Mouse (Mus musculus) embryonic facial prominence, embryonic 14.5 days (tissue): ENCODE measurements at regions not wholly inside any gene's neighbourhood (a gene's known extent, or its start where the extent isn't known, plus 50 kb on each side); places are given as distances from the start of the nearest gene placed in this dataset.

Source experiments
- ATAC-seq: fragments of 200-750 bp; cut with Nextera tagmentation; 2 replicates; pipeline ENCODE4 v1.8.0; 2017; ENCODE audit warnings: low read depth, moderate number of reproducible peaks, moderate TSS enrichment
- DNase-seq: peaks from one replicate; pipeline ENCODE4 v3.0.0-alpha.2; 2015; ENCODE audit warnings: low spot score
- H3K27ac ChIP-seq: fragments of 300-500 bp; sonication (generic); replicated peaks from 2 replicates; pipeline ENCODE4 v1.5.1; 2014; ENCODE audit warnings: low read depth, mild to moderate bottlenecking, low read length, moderate library complexity
- H3K27me3 ChIP-seq: fragments of 300-500 bp; sonication (generic); replicated peaks from 2 replicates; pipeline ENCODE4 v1.6.1; 2014; ENCODE audit warnings: low read length; ENCODE audit not compliant: control insufficient read depth, insufficient read depth
- H3K36me3 ChIP-seq: fragments of 300-500 bp; sonication (generic); 2 replicates; pipeline ENCODE4 v1.6.1; 2014; ENCODE audit warnings: low read length, mixed read lengths; ENCODE audit not compliant: control insufficient read depth, insufficient read depth
- H3K4me1 ChIP-seq: fragments of 300-500 bp; sonication (generic); 2 replicates; pipeline ENCODE4 v1.6.1; 2014; ENCODE audit warnings: antibody characterized with exemption, low read length; ENCODE audit not compliant: control insufficient read depth, insufficient read depth
- H3K4me2 ChIP-seq: fragments of 300-500 bp; sonication (generic); 2 replicates; pipeline ENCODE4 v1.6.1; 2014; ENCODE audit warnings: low read depth, mild to moderate bottlenecking, low read length, moderate library complexity, mixed read lengths
- H3K4me3 ChIP-seq: fragments of 300-500 bp; sonication (generic); 2 replicates; pipeline ENCODE4 v1.5.1; 2014; ENCODE audit warnings: low read depth, mild to moderate bottlenecking, low read length
- H3K9ac ChIP-seq: fragments of 300-500 bp; sonication (generic); 2 replicates; pipeline ENCODE4 v1.6.1; 2014; ENCODE audit warnings: low read depth, mild to moderate bottlenecking, low read length, moderate library complexity, mixed read lengths
- H3K9me3 ChIP-seq: fragments of 300-500 bp; sonication (generic); 2 replicates; pipeline ENCODE4 v1.6.1; 2016; ENCODE audit warnings: low read length; ENCODE audit not compliant: control insufficient read depth
- WGBS: fragments of 180-500 bp; shearing (Covaris S2); extraction: QIAGEN DNeasy Blood & Tissue Kit; methylation state at CpG from one replicate; pipeline ENCODE4 v1.1.7; 2014; 5-methylcytosine and 5-hydroxymethylcytosine counted together

DNA sequence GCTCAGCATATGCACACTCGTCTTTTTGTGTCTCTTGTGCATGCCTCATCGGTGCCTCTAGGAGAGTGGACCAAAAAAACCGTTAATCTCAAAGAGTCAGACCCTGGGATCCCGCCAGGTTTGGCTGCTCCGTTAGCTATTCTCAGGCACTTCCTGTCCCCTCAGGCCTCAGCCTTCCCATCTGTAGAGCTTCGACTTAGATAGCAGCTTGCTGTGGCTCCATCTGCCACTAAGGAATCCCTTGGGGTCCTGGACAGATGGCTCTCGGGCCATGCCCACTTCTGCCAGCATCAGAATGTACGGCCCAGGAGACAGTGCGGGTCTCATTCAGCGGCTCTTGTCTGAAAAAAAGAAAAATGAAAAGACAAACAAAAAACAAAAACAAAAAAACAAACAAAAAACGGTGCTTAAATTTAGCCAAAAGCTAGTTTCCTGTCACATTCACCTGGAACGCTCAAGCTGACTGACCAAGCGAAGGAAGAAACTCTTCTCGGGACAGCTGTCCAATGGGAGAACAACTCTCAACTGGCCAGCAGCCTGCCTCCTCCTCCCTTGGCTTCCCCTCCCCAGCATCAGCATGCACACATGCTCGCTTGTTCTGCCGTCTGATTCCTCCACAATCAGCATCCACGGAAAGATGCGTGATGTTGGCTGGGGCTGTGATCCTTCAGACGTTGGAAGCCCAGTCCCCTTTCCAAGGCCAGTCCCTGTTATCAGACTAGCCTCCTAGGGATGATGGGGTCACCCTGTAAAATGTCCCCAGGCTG is 343.6 kb upstream of the Fam19a5 start:
- no peaks in the 10 kb centered on the region for H3K9me3 ChIP-seq
- ATAC-seq = no peak
- no peak overlapping the region for H3K4me3 ChIP-seq
- H3K9ac ChIP-seq = no peak overlapping the region
- H3K4me1 ChIP-seq = no peaks in the 10 kb centered on the region
- H3K27me3 ChIP-seq = no peaks in the 10 kb centered on the region
- WGBS = 66% methylated on average over 19 of the region's 19 CpGs
- no peak for DNase-seq
- H3K4me2 ChIP-seq = no peak overlapping the region
- H3K27ac ChIP-seq = no peak overlapping the region
- H3K36me3 ChIP-seq = no peaks in the 10 kb centered on the region

DNA sequence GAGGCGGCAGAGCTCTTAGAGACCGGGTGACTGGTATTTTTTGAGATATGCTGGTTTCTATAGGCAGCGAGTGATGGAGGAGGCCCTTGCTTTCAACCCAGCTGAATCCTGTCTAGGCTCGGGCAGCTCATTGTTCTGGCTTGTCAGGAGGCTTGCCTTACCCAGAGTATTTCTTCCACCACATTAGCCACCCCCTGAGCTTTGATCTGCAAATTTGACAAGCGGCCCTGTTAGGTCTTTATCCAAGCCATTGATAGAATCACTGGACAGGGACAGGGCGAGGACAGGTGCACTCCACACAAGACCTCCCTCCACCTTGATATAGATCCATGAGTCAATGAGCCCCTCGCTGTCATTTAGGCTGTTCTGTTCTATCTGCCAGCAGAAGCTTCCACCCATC is 343.0 kb upstream of the Fam19a5 start:
- H3K27ac ChIP-seq = no peak overlapping the region
- no peak overlapping the region for H3K4me2 ChIP-seq
- no peak overlapping the region for H3K9ac ChIP-seq
- WGBS = 64% methylated on average over 7 of the region's 7 CpGs
- no peaks in the 10 kb centered on the region for H3K9me3 ChIP-seq
- H3K4me3 ChIP-seq = no peak overlapping the region
- H3K27me3 ChIP-seq = no peaks in the 10 kb centered on the region
- no peak for ATAC-seq
- DNase-seq = no peak
- H3K36me3 ChIP-seq = no peaks in the 10 kb centered on the region
- no peaks in the 10 kb centered on the region for H3K4me1 ChIP-seq

DNA sequence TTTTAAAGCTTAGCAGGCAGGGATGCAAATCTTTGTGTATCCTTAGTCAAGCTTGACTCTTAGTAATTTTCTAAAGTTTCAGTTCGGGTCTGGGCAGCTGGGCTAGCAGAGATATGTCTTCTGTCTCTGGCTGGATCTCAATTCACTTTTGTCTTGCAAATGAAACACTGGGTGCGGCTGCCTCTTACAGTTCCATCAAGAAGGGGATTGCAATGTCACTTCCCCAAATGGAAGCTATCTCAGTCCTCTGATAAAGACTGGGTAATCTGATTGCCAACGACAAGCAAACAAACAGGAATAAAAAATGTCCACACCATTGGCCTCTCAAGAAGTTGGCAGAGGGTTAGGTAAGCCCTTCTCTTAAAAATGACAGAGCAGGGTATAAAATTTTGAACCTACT is 314.1 kb upstream of the Fam19a5 start:
- Histone ChIP-seq H3K27ac (no peak overlapping the region), H3K4me1 (no peaks in the 10 kb centered on the region), H3K9ac (no peak overlapping the region), H3K9me3 (no peaks in the 10 kb centered on the region), H3K4me2 (no peak overlapping the region), H3K27me3 (no peaks in the 10 kb centered on the region), H3K36me3 (no peaks in the 10 kb centered on the region), H3K4me3 (no peak overlapping the region)
- no peak for ATAC-seq
- WGBS = 72% methylated on average over 3 of the region's 3 CpGs
- DNase-seq = no peak

DNA sequence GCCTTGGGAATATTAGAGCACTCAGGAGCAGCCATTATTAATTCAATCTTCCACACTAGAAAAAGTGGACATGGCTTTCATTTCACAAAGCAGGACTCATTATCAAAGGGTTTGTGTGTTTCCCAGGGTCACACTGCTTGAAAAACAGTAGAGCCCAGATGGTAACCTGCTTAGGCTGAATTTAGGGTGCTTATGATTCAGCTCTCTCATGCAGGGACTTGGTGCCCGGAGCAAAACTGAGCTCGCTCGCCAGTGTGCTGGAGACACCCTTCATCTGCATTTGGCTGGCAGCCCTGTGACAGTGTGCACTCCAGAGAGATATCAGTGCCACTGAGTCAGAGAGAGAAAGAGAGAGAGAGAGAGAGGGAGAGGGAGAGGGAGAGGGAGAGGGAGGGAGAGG is 308.0 kb upstream of the Fam19a5 start:
- Histone ChIP-seq H3K4me3 (no peak overlapping the region), H3K4me2 (no peak overlapping the region), H3K27ac (no peak overlapping the region), H3K9me3 (no peaks in the 10 kb centered on the region), H3K4me1 (no peaks in the 10 kb centered on the region), H3K9ac (no peak overlapping the region), H3K27me3 (no peaks in the 10 kb centered on the region), H3K36me3 (no peaks in the 10 kb centered on the region)
- DNase-seq = no peak
- WGBS = 67% methylated on average over 3 of the region's 3 CpGs
- no peak for ATAC-seq

DNA sequence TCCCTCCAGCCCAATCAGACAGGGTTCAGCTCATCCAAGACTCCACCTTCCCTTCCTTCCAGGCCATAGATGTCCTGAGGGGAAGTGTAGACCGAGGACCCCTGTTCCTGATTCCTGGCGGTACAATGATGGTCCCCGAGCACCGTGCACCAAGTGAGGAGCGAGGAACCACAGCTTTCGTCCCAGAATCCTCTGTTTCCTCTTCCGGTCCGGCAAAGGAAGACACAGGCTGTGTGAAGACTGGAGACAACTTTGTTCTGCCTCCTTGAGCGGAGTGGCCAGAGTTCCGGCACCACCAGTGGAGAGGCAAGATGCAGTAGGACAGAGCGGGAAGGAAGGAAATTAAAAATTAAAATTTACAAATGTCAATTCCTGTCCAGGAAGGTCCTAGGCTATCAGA is 305.0 kb upstream of the Fam19a5 start:
- Histone ChIP-seq H3K4me3 (no peak overlapping the region), H3K27me3 (no peaks in the 10 kb centered on the region), H3K4me1 (no peaks in the 10 kb centered on the region), H3K27ac (no peak overlapping the region), H3K36me3 (no peaks in the 10 kb centered on the region), H3K9ac (no peak overlapping the region), H3K9me3 (no peaks in the 10 kb centered on the region), H3K4me2 (no peak overlapping the region)
- 90% methylated on average over 11 of the region's 11 CpGs for WGBS
- DNase-seq (no peak), ATAC-seq (no peak)

DNA sequence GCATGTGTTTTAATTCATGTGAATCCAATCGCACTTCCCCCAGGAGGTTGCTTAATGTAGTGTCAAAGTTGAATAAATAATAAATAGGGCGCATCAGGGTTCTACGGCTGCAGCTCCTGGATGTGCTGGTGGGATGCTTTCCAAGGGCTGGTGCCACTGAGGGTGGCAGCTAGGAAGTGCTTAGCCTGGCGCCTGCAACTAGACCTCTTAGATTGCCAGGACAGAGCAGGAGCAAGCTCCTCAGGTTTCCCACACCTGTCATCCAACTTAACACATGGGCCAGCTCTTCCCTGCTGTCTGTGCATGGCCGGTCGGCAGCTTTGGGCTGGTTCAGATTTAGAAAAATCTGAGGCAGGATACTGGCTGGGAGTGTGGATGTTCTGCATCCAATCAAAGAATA is 282.6 kb upstream of the Fam19a5 start:
- ATAC-seq (no peak), DNase-seq (no peak)
- H3K9ac ChIP-seq = no peak overlapping the region
- no peaks in the 10 kb centered on the region for H3K27me3 ChIP-seq
- H3K27ac ChIP-seq = no peak overlapping the region
- H3K4me1 ChIP-seq = no peaks in the 10 kb centered on the region
- no peak overlapping the region for H3K4me3 ChIP-seq
- H3K36me3 ChIP-seq = no peaks in the 10 kb centered on the region
- H3K4me2 ChIP-seq = no peak overlapping the region
- H3K9me3 ChIP-seq = no peaks in the 10 kb centered on the region
- 86% methylated on average over 6 of the region's 6 CpGs for WGBS

DNA sequence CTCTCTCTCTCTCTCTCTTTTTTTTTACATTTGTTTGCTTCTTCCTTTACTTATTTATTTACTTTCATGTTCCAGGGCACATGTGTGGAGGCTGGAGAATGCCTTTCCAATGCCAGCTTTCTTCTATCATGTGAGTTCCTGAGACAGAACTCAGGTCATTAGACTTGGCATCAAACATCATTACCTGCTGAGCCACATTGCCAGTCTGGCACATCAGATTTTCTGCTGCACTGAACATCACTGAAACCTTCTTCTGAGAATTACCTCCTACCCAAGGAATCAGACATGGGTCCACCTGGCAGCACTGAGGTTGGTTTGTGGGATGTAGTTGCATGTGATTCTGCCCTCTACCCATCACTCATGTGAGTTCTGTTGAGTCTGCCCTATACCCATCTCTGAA is 279.2 kb upstream of the Fam19a5 start:
- H3K27me3 ChIP-seq = no peaks in the 10 kb centered on the region
- no peaks in the 10 kb centered on the region for H3K9me3 ChIP-seq
- no peak overlapping the region for H3K9ac ChIP-seq
- no peak overlapping the region for H3K4me3 ChIP-seq
- no peak for ATAC-seq
- H3K36me3 ChIP-seq = no peaks in the 10 kb centered on the region
- no peaks in the 10 kb centered on the region for H3K4me1 ChIP-seq
- DNase-seq = no peak
- H3K27ac ChIP-seq = no peak overlapping the region
- no peak overlapping the region for H3K4me2 ChIP-seq

DNA sequence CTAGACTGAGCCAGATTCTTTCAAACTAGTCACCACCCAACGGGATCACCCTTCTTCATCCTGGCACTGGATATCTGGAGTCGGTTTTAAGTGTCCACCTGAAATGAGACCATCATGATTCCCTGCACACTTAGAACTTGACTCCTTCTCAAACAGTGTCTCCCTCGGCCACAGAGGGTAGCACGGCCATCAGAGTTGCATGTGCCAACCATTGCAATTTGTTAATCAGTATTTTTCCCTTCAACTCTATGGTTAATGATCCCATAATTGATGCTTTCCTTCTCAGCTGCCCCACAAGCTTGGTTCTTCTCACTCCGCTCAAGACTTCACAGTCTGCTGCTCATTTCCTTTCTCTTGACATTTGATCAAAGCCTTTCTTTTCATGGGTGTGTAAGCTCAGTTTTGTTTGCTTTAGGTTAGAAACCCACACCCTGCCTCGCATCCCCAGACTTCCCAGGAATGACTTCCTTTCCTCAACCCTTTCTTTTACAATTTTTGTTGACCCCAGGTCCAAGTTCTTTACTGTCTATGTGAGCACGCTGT is 253.0 kb upstream of the Fam19a5 start:
- ATAC-seq (no peak), DNase-seq (no peak)
- Histone ChIP-seq H3K36me3 (no peaks in the 10 kb centered on the region), H3K4me3 (no peak overlapping the region), H3K4me2 (no peak overlapping the region), H3K4me1 (no peaks in the 10 kb centered on the region), H3K27ac (no peak overlapping the region), H3K9ac (no peak overlapping the region), H3K27me3 (no peaks in the 10 kb centered on the region), H3K9me3 (no peaks in the 10 kb centered on the region)
- 66% methylated on average over 7 of the region's 7 CpGs for WGBS

DNA sequence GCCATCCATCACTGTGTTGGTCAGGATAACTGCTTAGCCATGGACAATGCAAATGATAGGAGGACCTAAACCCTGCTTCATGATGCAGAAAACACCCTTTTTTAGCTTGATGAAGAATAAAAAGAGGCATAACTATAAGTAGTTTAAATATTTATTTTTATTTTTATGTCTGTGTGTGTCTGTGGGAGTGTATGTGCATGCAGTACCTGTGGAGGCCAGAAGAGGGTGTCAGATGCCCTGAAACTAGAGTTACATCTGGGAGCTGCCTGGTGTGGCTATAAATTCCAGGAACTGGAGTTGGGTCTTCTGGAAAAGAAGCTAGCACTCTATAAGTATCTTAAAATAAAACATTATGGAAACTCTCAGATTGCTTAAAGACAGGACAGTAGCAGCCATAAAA is 224.2 kb upstream of the Fam19a5 start:
- Histone ChIP-seq H3K9ac (no peak overlapping the region), H3K4me3 (no peak overlapping the region), H3K4me2 (no peak overlapping the region), H3K27me3 (no peaks in the 10 kb centered on the region), H3K4me1 (no peaks in the 10 kb centered on the region), H3K36me3 (no peaks in the 10 kb centered on the region), H3K27ac (no peak overlapping the region), H3K9me3 (0 out of 2 replicates have a peak, but pooled peaks cover 6% of the 10 kb centered on the region)
- DNase-seq (no peak), ATAC-seq (no peak)
